Mouse (Mus musculus): Measurements from ENCODE around the gene Dqx1. TPM values are rescaled to one million over a fixed set of nuclear protein-coding genes. Genes with fewer than 3 reads are reported as not detected.
A peak's percentile ranks its signal among the peaks of the same experiment; 100 is the strongest.

Dqx1 gene
- total and polyA plus RNA-seq, 2 experiments from 2014 or later = 0.11 to 0.30 TPM

DNA sequence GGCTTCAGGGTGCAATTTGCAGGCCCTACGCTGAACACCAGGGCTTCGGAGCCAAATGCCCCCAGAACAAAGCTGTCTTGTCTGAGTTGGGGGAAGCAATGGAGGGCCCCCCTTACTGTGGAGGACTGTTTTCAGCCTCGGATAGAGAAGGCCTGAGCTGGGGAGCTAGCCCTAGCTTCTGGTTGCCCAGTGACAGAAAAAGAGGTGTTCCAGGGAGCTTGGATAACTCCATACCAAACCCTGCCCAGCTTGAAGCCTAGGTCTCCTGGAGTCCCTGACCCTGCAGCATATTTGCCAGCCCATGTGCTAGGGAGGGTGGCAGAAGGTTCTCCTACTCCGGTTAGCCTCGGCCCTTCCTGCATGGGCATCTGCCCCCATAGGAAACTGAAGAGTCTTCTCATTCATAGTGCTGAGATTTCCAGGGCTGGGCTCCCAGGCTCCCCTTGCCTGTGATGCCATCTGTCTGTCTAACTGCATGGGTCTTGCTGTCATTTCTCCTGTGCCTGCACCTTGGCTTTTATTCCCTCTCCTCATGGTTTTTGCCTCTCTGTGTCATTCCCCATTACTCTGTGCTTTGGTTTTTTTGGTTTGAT lies 23.1 kb upstream of the Dqx1 start:
- Histone ChIP-seq H3K27me3 (ENCODE audit: insufficient read depth, low read length) (peaks cover 36% of the 10 kb centered on the region), H3K27ac (ENCODE audit: low read depth, low read length) (peak overlapping the region; percentile 59; the same call in 1 of the 2 replicates), H3K4me3 (ENCODE audit: low read depth, low read length) (peak overlapping the region; percentile 43; the same call in 1 of the 2 replicates), H3K4me1 (ENCODE audit: insufficient read depth, low read length) (peaks cover 11% of the 10 kb centered on the region; the same call in 1 of the 2 replicates), H3K36me3 (ENCODE audit: insufficient read depth, low read length) (no peaks in the 10 kb centered on the region), H3K9me3 (ENCODE audit: low read length) (no peaks in the 10 kb centered on the region), H3K4me2 (ENCODE audit: low read depth, low read length, poor library complexity, severe bottlenecking) (peak overlapping the region; percentile 76), H3K9ac (replicated peaks; ENCODE audit: low read length, poor library complexity, severe bottlenecking) (no peak overlapping the region)
- no peak for TF ChIP-seq CTCF (IDR thresholded peaks at IDR 0.05)
- DNase-seq (ENCODE audit: low spot score) (no peak), ATAC-seq (ENCODE audit: low FRiP score) (no peak)
- 29% methylated on average over 5 of the region's 5 CpGs for WGBS

DNA sequence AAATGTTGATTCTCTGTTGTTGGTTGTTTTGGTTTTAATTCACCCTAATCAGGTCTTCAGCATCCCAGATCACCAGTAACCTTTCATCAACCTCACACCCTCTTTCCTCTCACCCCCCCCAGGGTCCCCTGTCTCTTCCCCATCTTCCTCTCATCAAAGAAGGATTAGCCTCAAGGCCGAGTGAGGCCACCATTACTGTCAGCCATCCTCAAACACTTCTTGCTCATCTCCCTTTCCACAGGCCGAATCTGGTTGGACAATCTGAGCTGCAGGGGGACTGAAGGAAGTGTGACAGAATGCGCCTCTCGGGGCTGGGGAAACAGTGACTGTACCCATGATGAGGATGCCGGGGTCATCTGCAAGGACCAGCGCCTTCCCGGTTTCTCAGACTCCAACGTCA lies 20.5 kb upstream of the Dqx1 start:
- peaks cover 22% of the 10 kb centered on the region for H3K27me3 ChIP-seq (ENCODE audit: insufficient read depth, low read length)
- ATAC-seq (ENCODE audit: low FRiP score) (no peak), DNase-seq (ENCODE audit: low spot score) (no peak)
- no peak for TF ChIP-seq CTCF (IDR thresholded peaks at IDR 0.05)
- H3K4me1 ChIP-seq (ENCODE audit: insufficient read depth, low read length) = peaks cover 11% of the 10 kb centered on the region; the same call in 1 of the 2 replicates
- H3K27ac ChIP-seq (ENCODE audit: low read depth, low read length) = no peak overlapping the region
- no peaks in the 10 kb centered on the region for H3K9me3 ChIP-seq (ENCODE audit: low read length)
- no peak overlapping the region for H3K4me3 ChIP-seq (ENCODE audit: low read depth, low read length)
- H3K9ac ChIP-seq (replicated peaks; ENCODE audit: low read length, poor library complexity, severe bottlenecking) = no peak overlapping the region
- 84% methylated on average over 8 of the region's 8 CpGs for WGBS
- H3K4me2 ChIP-seq (ENCODE audit: low read depth, low read length, poor library complexity, severe bottlenecking) = no peak overlapping the region
- H3K36me3 ChIP-seq (ENCODE audit: insufficient read depth, low read length) = no peaks in the 10 kb centered on the region

DNA sequence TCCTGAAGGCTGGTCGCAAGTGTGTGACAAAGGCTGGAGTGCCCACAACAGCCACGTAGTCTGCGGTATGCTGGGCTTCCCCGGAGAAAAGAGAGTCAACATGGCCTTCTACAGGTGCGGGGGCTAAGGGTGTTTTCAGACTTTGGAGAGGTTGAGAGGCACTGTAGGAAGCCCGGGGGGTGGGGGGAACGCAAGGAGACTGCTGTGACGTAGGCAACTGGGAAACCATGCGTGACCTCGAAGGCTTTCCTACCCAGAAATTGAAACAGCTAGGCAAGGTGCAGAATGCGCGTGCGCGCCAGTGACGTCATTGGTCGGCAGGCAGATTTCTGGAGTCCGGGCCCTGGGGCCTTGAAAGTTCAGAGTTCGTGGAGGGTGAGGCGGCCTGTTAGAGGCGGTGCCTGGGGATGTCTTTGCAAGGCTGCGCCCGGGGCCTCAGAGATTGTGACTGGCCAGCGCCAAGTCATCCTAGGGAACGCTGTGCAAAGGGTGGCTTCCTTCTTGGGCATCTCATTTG lies 19.1 kb upstream of the Dqx1 start:
- 9% methylated on average over 24 of the region's 24 CpGs for WGBS
- DNase-seq (ENCODE audit: low spot score) = peak; percentile 77
- H3K9me3 ChIP-seq (ENCODE audit: low read length) = no peaks in the 10 kb centered on the region
- peak overlapping the region; percentile 23; the same call in 1 of the 2 replicates for H3K4me3 ChIP-seq (ENCODE audit: low read depth, low read length)
- H3K27me3 ChIP-seq (ENCODE audit: insufficient read depth, low read length) = peaks cover 11% of the 10 kb centered on the region
- H3K36me3 ChIP-seq (ENCODE audit: insufficient read depth, low read length) = no peaks in the 10 kb centered on the region
- H3K9ac ChIP-seq (replicated peaks; ENCODE audit: low read length, poor library complexity, severe bottlenecking) = no peak overlapping the region
- peak; percentile 60 for ATAC-seq (ENCODE audit: low FRiP score)
- H3K27ac ChIP-seq (ENCODE audit: low read depth, low read length) = no peak overlapping the region
- H3K4me2 ChIP-seq (ENCODE audit: low read depth, low read length, poor library complexity, severe bottlenecking) = peak overlapping the region; percentile 54
- peaks cover 5% of the 10 kb centered on the region; the same call in 1 of the 2 replicates for H3K4me1 ChIP-seq (ENCODE audit: insufficient read depth, low read length)
- no peak for TF ChIP-seq CTCF (IDR thresholded peaks at IDR 0.05)

DNA sequence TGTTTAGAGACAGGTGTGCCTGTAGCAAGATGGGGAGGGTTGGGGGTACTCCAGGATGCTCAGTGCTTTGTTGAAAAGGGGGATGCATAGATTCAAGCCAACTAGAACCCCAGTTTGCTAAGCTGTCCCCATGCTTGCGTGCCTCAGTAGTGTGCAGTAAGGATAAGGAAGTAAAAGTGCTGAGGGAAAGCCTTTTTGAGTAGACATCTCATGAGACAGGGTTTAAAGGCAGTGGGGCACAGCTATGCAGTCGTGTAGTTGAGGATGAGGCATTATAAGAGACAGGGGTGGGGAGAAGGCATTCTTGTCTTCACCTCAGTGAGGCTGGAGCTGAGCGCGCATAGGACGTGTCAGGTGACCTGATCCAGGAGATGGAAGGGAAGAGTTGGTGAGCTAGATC lies 17.0 kb upstream of the Dqx1 start:
- DNase-seq (ENCODE audit: low spot score) (no peak), ATAC-seq (ENCODE audit: low FRiP score) (no peak)
- no peak overlapping the region for H3K4me2 ChIP-seq (ENCODE audit: low read depth, low read length, poor library complexity, severe bottlenecking)
- H3K9me3 ChIP-seq (ENCODE audit: low read length) = no peaks in the 10 kb centered on the region
- 77% methylated on average over 5 of the region's 5 CpGs for WGBS
- 0 out of 2 replicates have a peak, but pooled peaks cover 5% of the 10 kb centered on the region for H3K4me1 ChIP-seq (ENCODE audit: insufficient read depth, low read length)
- H3K27ac ChIP-seq (ENCODE audit: low read depth, low read length) = no peak overlapping the region
- H3K36me3 ChIP-seq (ENCODE audit: insufficient read depth, low read length) = no peaks in the 10 kb centered on the region
- H3K27me3 ChIP-seq (ENCODE audit: insufficient read depth, low read length) = no peaks in the 10 kb centered on the region
- no peak overlapping the region for H3K4me3 ChIP-seq (ENCODE audit: low read depth, low read length)
- no peak overlapping the region for H3K9ac ChIP-seq (replicated peaks; ENCODE audit: low read length, poor library complexity, severe bottlenecking)
- TF ChIP-seq CTCF (IDR thresholded peaks at IDR 0.05) = no peak

DNA sequence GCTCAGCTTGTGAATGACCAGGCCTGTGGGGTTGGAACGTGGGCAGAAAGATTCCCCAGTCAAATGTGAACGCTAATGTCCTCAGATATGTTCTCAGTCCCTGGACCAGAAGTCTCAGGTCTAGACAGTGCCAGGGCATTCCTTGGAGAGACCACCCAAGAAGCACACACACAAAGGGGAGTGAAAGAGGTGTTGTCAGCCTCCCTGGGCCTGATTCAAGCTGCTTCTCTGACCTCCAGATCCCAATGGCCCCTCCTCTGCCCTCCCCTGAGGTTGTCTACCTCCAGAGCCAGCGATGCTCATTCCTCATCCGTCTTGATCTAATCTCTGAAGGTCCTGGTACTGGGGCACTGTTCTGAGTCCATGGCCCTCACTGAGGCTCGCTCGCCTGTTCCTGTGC lies 14.1 kb upstream of the Dqx1 start:
- Histone ChIP-seq H3K9ac (replicated peaks; ENCODE audit: low read length, poor library complexity, severe bottlenecking) (no peak overlapping the region), H3K9me3 (ENCODE audit: low read length) (no peaks in the 10 kb centered on the region), H3K27ac (ENCODE audit: low read depth, low read length) (no peak overlapping the region), H3K4me1 (ENCODE audit: insufficient read depth, low read length) (0 out of 2 replicates have a peak, but pooled peaks cover 3% of the 10 kb centered on the region), H3K4me2 (ENCODE audit: low read depth, low read length, poor library complexity, severe bottlenecking) (no peak overlapping the region), H3K27me3 (ENCODE audit: insufficient read depth, low read length) (no peaks in the 10 kb centered on the region), H3K36me3 (ENCODE audit: insufficient read depth, low read length) (no peaks in the 10 kb centered on the region), H3K4me3 (ENCODE audit: low read depth, low read length) (no peak overlapping the region)
- TF ChIP-seq CTCF (IDR thresholded peaks at IDR 0.05) = no peak
- ATAC-seq (ENCODE audit: low FRiP score) = no peak
- no peak for DNase-seq (ENCODE audit: low spot score)
- WGBS = 65% methylated on average over 6 of the region's 6 CpGs

DNA sequence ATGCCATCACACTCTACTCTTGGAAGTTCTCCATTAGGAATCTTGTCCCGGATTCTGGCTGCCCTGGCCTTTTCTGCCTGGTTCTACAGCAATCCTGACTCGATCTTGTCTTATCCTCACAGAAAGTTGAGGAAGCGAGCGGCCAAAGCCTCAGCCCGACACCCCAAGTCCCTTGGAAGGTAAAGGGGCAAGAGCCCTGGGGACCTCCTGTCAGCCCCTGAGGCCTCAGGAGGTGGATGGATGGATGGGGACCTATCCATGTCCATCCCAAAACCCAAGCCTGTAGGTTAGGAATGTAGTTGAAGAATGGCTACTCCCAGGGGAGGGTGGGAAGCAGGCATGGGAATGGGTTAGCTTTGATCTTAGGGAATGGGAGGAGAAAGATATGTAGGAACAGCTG lies 13.7 kb upstream of the Dqx1 start:
- WGBS = 87% methylated on average over 5 of the region's 5 CpGs
- DNase-seq (ENCODE audit: low spot score) (no peak), ATAC-seq (ENCODE audit: low FRiP score) (no peak)
- no peak overlapping the region for H3K9ac ChIP-seq (replicated peaks; ENCODE audit: low read length, poor library complexity, severe bottlenecking)
- no peaks in the 10 kb centered on the region for H3K36me3 ChIP-seq (ENCODE audit: insufficient read depth, low read length)
- no peak for TF ChIP-seq CTCF (IDR thresholded peaks at IDR 0.05)
- no peak overlapping the region for H3K4me2 ChIP-seq (ENCODE audit: low read depth, low read length, poor library complexity, severe bottlenecking)
- H3K9me3 ChIP-seq (ENCODE audit: low read length) = no peaks in the 10 kb centered on the region
- no peaks in the 10 kb centered on the region for H3K4me1 ChIP-seq (ENCODE audit: insufficient read depth, low read length)
- H3K27me3 ChIP-seq (ENCODE audit: insufficient read depth, low read length) = no peaks in the 10 kb centered on the region
- H3K4me3 ChIP-seq (ENCODE audit: low read depth, low read length) = no peak overlapping the region
- no peak overlapping the region for H3K27ac ChIP-seq (ENCODE audit: low read depth, low read length)
